Mouse (Mus musculus) T-helper 2 cell (primary cell): Measurements from ENCODE around the gene Metap1d.

Source experiments
- in situ Hi-C: fragments of 300-600 bp; cut with MboI, MseI; formaldehyde crosslinking; loops from one replicate; pipeline ENCODE4 v1.15.1; 2025; ENCODE audit warnings: high pct_unique_total_duplicates

Gene Metap1d

GRCm38 (mm10) chr2:71453161-71453916 lies at the start of gene Metap1d:
Metap1d (plus strand) TSS chr2:71453276.
- in situ Hi-C loops = no loop called here

- in situ Hi-C loops = no loop called here
Observed at GRCm38 (mm10) chr2:71405613-71406012, 47.5 kb upstream of the Metap1d start.

GRCm38 (mm10) chr2:71418760-71419280 lies 34.3 kb upstream of the Metap1d start:
- in situ Hi-C loops = no loop called here

GRCm38 (mm10) chr2:71419408-71419807 lies 33.7 kb upstream of the Metap1d start:
- in situ Hi-C loops = no loop called here

- in situ Hi-C loops = loop anchor here (5.0 kb wide), 1 partner anchor 119 kb away; no protein-coding TSS in a partner anchor
Observed at GRCm38 (mm10) chr2:71420895-71421425, 32.1 kb upstream of the Metap1d start.

GRCm38 (mm10) chr2:71424545-71424944 lies 28.5 kb upstream of the Metap1d start:
- in situ Hi-C loops = loop anchor here (5.0 kb wide), 1 partner anchor 122 kb away; no protein-coding TSS in a partner anchor

- in situ Hi-C loops = no loop called here
Observed at GRCm38 (mm10) chr2:71435440-71435839, 17.6 kb upstream of the Metap1d start.

GRCm38 (mm10) chr2:71443376-71443775 lies 9.7 kb upstream of the Metap1d start:
- in situ Hi-C loops = no loop called here

- in situ Hi-C loops = no loop called here
Observed at GRCm38 (mm10) chr2:71445536-71446196, 7.4 kb upstream of the Metap1d start.

- in situ Hi-C loops = no loop called here
Observed at GRCm38 (mm10) chr2:71449604-71450003, 3.5 kb upstream of the Metap1d start.

GRCm38 (mm10) chr2:71451761-71452160 lies 1.3 kb upstream of the Metap1d start:
- in situ Hi-C loops = no loop called here

- in situ Hi-C loops = no loop called here
Observed at GRCm38 (mm10) chr2:71453917-71454260, 813 bp downstream of the Metap1d start.

- in situ Hi-C loops = no loop called here
Observed at GRCm38 (mm10) chr2:71458624-71459023, 5.5 kb downstream of the Metap1d start.

- in situ Hi-C loops = no loop called here
Observed at GRCm38 (mm10) chr2:71459659-71460058, 6.6 kb downstream of the Metap1d start.

- in situ Hi-C loops = no loop called here
Observed at GRCm38 (mm10) chr2:71461139-71461538, 8.1 kb downstream of the Metap1d start.

- in situ Hi-C loops = no loop called here
Observed at GRCm38 (mm10) chr2:71461589-71461988, 8.5 kb downstream of the Metap1d start.

GRCm38 (mm10) chr2:71462066-71462465 lies 9.0 kb downstream of the Metap1d start:
- in situ Hi-C loops = no loop called here

- in situ Hi-C loops = no loop called here
Observed at GRCm38 (mm10) chr2:71462553-71462952, 9.5 kb downstream of the Metap1d start.

GRCm38 (mm10) chr2:71466103-71466502 lies 13.0 kb downstream of the Metap1d start:
- in situ Hi-C loops = no loop called here

GRCm38 (mm10) chr2:71466861-71467450 lies 13.9 kb downstream of the Metap1d start:
- in situ Hi-C loops = no loop called here

GRCm38 (mm10) chr2:71471094-71471493 lies 18.0 kb downstream of the Metap1d start:
- in situ Hi-C loops = no loop called here

GRCm38 (mm10) chr2:71473830-71474229 lies 20.8 kb downstream of the Metap1d start:
- in situ Hi-C loops = no loop called here
